Mouse (Mus musculus) brain, adult 2 months (tissue): ENCODE measurements around the gene Ccnl1.
A peak's percentile ranks its signal among the peaks of the same experiment; 100 is the strongest.

ENCODE experiments used
- DNase-seq: peaks from one replicate; pipeline ENCODE4 v3.0.0; 2011; ENCODE audit warnings: low read depth, low spot score

The Ccnl1 gene

DNA sequence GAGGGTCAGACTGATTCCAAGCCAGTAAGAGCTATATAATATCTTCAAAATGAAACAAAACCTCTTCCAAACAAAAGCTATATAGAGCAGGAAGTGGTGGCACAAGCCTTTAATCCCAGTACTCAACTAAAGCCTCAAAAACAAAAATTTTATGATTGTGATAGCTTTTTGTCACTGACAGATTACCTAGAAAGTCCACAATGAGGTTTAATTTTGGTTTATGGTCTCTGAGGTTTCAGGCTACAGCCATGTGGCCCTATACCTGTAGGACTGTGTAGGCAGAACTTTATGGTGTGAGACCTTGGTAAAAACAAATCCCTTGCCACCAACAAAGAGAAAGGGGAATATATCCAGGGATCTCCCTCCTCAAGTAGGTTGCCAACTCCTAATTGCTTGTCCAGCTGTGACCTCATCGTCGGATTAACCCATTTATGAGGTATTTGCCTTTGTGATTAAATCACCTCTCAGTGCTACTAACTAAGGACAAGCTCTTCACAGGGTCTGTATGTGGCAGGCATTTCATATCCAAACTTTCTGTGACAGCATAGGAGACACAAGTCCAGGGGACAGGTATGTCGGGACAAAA is 1.5 kb upstream of the Ccnl1 start:
- no peak for DNase-seq

DNA sequence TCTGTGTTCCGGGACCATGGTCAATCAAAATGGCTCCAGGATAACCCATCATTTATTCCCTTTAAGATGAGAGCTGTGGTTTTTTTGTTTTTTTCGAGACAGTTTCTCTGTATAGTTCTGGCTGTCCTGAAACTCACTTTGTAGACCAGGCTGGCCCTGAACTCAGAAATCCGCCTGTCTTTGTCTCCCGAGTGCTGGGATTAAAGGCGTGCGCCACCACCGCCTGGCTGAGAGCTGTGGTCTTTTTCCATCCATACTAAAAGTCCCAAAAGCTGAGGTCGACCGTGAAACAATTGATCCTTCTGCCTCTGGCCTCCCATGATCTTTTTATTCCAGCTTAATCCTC is 764 bp upstream of the Ccnl1 start:
- peak; percentile 8 for DNase-seq

DNA sequence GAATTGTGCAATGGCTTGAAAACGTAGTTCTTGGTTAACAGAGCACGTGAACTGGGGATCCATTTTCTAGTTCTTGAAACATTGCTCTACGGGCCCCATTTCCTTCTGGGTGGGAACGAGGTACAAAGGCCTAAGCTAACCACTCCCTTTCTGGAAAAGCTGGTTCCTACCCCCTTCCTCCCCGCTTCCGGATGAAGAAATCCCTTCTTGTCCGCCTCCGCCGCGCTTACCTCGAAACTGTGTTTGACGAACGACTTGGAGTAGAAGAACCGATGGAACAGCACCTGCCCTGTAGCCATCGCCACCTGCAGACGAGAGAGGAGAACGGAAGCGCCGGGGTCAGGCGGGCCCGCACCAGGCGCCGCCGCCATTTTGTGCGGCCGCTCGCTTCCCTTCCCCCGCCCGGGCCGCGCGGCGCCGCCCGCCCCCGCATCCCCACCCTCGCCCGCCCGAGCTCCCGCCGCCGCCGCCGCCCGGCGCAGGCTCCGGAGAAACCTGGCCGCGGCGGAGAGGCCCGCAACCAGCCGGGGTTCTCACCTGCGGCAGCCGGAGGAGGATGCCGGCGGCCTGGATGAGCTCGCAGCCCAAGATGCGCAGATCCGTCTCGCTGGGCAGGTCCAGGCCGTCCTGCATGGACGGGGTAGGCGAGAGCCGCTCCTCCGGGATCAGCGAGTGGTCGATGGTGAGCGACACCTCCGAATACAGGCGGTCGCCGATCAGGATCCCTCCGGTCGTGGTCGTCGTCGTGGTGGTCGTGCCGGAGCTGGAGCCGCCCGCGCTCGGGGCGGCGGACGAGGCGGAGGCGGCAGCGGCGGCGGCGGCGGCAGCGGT is 563 bp downstream of the Ccnl1 start:
- peak; percentile 84 for DNase-seq

DNA sequence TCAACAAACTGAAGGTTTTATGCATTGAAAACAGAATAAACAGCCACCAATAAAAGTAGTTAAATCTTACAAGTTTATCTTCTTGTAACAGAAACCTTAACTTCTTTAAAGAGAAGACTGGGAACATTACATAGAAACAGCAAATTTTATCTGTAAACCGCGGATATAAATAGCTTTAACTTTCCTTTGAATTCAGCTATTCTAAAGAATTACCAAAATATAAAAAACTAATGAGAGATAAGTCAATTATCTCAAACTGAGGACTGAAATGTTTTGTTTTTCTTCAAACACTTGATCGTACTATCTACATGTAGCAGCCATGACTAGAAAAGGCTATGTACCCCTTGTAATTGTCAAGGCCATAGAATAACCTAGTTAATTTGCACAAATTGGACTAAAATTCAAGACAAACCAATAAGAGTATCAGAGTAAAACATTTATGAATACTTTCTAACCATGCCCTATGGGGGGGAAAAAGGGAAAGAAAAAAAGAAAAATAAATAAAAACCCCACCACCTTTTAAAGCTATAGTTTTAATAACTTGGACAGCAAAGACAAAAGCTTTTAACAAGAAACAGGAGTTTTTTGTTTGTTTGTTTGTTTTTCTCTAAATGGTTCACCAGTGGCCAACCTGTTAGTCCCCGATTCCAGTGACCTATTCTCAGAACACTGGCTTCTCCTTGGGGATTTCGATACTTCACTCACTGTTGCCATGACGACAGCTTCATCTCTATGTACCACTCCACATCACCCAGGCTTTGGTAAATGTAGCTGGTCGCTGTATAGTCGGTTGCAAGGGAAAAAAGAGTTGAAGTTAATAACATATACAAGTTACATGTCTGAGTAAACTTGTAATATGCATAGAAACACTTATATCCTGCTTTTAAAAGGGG is 3.3 kb downstream of the Ccnl1 start:
- DNase-seq, result peak; percentile 41

DNA sequence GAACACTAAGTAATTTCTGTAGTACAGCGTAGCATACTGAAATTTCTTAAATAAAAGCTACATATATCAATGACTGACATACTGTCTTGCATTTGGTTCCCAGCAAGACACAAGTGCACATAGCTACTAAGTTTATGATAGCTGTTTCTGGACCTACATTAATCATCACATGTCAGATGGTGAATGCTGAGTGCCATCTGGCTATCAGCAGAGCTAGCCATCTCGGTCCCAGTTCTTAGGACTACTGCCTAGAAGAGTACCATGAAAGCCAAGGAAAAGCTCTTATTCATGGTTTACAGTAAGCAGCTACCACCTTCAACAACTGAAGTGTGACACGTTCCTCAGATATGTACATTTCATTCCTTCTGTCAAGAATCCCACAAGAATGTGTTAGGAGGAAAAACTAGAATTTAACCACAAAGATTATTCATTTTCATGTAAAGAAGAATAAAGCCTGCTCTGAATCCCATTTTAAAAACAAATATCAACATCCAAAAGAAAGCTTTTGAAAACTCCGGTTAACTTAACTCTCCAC is 7.2 kb downstream of the Ccnl1 start:
- peak; percentile 91 for DNase-seq

DNA sequence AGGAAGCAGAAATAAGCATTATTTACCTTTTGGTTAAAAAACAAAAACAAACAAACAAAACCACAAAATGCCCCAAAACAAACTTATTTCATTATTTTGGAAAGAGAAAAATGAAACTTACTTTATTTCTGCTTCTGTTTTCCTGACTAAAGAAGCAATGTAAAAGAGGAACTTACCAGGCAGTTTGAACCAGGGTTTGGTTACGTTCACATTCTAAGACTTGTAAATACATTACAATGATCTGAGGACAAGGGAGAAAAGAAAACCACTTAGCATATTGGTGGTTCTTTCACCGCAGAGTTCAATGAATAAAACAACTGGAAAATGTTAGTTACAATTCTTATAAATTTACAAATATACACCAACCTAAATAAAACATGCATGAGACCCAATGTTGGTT is 7.7 kb downstream of the Ccnl1 start:
- DNase-seq, result no peak

DNA sequence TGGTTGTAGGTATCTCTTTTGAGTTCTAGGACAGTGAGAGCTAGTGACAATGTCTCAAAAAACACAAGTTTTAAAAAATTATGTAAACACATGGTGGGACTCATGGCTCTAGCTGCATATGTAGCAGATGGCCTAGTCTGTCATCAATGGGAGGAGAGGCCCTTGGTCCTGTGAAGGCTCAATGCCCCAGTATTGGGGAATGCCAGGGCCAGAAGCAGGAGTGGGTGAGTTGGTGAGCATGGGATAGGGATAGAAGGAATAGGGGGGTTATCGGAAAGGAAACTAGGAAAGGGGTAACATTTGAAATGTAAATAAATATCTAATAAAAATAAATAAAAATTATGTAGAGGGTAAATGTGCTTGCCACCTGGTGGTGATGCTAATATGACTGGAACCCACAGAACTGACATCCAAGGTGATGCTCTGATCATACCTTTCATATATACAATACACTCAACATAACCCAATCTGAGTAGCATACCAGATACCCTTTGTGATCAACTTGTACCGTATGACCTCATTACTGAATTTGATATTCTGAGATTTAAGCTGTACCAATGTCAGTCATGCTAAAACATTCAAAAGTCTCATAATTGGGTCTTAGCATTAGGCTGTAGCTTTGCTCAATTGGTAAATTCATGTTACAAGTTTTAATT is 12.6 kb downstream of the Ccnl1 start:
- DNase-seq, result no peak

DNA sequence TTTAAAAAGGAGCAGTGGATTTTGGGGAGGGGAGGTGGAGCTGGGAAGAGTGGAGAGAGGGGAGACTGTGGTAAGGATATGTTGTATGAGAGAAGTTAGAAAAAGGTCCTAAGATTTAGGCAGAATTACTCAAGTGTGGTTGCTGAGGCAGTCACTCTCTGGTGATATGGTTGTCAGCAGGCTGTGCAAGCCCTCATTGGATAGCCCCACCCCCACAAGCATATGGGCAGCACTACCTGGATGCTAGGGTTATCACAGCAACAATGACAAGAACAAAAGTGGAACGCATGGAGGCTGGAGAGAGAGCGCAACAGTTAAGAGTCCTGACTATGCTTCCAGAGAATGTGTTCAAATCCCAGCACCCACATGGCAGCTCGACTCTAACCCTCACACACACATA is 13.3 kb downstream of the Ccnl1 start:
- DNase-seq, result no peak

DNA sequence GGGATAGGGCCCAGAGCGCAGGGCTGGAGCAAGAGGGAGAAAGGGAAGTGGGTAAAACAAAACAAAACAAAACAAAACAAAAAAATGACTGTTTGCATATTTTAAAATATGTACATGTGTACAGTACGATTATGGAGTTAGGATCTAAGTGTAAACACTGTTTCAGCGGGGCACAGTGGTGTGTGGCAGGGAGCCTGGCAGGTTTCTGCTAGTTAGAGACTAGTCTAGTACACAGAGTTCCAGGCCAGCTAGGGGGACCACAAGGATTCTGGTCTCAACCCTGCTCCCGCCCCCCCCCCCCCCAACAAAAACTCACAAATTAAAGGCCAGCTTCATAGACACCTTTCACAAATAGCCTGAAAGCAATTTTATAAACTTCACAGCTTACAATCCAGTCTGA is 14.6 kb downstream of the Ccnl1 start:
- DNase-seq, result no peak

DNA sequence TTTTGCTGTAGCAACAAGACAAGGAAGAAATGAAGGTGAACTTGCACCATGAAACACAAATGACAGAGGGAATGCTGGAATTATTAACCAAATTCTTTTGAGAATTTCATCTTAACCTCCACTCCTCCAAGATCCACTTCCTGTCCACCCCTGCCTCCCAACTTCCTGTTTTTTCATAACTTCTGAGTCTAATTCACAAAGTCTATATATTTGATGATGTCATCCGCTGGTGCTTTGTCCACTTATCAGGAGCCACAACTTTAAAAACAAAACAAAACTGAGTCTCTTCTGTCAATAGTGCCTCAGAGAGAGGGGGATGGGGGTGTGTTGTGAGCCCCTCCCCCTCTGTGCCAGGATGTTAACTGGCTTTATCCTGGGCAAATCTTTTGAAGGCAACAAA is 17.0 kb downstream of the Ccnl1 start:
- no peak for DNase-seq

DNA sequence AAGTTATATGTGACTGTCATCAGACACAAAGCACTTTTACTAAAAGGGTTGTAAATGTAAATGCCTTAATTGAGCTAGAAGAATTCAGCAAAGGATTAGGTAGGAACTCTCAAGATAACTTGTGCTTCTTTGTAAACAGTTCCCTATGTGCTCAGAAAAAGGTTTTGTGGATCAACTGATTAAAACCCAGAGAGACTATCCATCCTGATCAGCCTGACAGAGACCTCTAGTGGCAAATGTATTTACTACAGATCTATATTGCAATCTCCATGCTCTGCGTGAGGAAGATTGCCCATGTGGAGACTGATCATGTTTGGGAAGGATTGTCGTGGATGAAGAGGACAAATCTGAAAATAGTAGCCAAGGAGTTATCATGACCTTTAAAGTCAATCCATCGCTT is 19.8 kb downstream of the Ccnl1 start:
- peak; percentile 67 for DNase-seq

DNA sequence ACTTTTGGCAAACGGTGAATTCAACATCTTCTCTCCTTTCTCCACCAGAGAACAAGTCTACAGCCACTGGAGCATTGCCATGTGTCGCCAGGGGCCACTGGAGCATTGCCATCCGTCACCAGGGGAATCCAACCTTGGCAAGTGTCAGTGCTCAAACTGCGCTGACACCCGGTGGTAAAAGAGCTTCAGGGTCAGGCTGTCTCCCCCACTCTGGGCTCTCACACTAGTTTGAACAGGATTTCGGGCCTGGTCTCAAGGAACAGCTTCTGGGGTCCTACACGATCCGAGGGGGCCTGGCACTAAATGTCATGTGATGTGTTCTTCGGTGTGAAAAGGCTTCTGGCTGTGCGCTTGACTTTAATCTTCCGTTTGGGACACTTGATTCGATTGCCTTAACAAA is 21.7 kb downstream of the Ccnl1 start:
- no peak for DNase-seq

DNA sequence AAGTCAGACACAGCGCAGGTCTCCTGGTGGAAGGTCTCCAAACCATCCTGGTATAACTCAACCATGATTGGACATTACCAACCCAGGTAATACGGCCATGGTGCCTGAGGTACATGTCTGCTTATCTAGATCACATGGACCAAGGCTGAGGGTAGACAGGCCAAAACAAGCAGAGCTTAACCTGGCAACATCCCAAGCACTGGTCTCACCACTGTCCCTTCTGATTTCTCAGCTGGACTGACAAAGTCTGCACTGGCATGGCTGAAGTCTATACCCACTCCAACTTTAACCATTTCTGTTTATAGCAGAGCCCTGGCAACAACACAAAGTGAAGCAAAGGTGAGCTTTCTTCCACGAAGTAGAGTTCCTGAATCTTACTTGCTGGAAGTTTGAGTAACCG is 22.9 kb downstream of the Ccnl1 start:
- no peak for DNase-seq

DNA sequence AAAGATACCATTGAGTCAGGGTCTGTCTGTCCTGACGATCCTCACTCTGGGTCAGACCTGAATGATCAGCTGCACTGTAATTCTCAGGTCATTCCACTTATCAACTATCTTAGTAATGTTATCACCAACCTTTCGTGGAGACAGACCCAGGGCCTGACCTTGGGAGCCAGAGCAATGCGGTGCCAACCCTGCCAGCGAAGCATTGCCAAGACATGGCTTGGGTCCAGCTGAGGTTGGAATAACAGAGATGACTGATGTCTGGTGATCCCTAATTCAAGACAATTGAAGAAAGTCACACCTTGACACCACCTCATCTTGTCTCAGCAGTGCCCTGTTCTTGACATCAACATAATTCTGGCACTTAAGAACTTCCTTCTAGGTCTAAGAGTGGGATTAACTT is 24.3 kb downstream of the Ccnl1 start:
- no peak for DNase-seq

DNA sequence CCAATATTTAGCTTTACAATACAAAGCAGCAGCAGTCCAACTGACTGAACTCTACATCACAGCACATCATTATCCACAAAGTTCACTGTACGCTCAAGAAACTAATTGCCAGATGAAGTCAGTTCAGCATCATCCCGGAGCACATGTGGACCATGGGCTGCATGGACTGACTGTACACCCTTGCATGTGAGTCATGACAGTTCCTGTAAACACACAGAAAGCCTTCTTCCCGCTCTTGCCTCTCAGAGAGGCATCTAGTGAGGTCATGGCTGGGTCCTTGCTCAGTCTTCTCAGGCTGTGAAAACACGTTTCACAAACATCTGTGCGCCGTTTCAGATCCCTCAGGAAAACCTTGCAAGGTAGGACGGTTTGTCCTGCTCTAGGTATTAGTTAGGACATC is 26.5 kb downstream of the Ccnl1 start:
- DNase-seq, result no peak

DNA sequence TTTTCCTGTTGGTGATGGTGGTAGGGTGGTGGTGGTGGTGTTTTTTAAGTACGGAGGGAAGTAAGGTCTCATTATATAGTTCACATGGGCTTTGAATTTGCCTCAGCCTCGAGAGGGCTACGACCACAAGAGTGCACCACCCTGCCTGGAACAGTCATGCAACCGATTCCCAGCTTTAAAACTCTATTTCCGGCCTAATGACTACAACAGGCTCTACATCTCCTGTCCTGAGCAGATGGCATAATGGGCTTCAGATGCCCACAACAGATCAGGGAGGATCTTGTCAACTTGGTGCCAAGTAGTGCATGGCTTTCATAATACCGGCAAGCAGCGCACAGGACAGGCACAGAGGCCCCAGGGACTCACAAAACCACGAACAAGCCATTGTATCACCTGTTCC is 27.4 kb downstream of the Ccnl1 start:
- DNase-seq, result peak; percentile 64

DNA sequence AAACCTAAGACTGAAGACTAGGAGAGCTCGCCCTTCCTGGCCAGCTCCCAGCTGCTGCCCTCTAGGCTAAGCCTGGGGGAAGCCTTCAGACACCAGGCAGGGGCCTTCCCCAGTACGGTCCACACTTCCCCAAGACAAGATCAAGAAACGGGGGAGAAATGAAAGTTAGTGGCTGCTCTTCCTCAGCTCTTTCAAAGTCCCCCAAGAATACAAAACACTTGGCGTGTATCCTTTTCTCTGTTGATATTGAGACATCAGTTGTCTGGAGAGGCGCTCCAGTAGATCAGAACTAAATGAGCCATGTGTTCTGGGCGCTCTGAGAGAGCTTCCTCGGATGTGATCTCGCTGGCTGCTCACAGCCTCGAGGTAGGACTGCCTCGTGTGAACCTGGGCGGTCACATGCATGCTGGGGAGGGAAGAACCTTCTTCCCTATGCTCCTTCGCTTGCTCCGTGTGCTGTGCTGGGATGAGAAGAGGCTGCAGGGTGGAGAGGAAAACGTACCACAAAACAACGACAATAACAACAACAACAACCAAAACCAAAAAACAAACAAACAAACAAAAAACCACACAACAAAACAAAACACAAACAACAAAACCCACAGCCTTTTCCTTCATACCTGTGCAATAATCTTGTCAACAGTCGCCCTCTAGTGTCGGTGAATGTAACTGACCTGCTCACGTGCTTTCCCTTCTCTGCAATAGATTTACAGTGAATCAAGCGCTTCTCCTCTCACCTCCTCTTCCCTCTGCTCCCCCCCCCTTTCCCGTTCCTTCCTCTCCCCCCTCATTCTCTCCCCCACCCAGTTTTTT is 28.0 kb downstream of the Ccnl1 start:
- peak; percentile 89 for DNase-seq

DNA sequence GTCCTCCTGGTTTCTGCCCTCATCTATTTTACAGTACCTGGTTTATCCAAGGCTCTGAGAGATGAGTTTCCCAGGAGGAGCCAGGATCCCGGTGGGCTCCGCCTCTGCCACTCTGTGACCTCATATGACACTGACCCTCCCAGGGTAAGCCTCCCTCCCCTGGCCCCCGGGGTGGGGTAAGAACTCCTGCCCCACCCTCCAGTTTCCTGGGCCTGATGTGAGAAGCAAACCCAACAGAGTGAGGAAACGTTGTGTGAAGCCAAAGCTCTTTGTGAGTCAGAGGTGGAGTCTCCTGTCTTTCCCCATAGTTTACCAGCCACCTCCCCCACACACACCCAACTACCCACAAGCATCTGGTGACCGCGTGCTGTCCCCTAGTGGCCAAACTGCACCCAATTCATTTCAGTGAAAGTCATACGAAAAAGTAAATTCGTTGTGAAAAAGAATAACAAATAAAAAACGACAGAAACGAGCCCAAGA is 28.7 kb downstream of the Ccnl1 start:
- peak; percentile 88 for DNase-seq

DNA sequence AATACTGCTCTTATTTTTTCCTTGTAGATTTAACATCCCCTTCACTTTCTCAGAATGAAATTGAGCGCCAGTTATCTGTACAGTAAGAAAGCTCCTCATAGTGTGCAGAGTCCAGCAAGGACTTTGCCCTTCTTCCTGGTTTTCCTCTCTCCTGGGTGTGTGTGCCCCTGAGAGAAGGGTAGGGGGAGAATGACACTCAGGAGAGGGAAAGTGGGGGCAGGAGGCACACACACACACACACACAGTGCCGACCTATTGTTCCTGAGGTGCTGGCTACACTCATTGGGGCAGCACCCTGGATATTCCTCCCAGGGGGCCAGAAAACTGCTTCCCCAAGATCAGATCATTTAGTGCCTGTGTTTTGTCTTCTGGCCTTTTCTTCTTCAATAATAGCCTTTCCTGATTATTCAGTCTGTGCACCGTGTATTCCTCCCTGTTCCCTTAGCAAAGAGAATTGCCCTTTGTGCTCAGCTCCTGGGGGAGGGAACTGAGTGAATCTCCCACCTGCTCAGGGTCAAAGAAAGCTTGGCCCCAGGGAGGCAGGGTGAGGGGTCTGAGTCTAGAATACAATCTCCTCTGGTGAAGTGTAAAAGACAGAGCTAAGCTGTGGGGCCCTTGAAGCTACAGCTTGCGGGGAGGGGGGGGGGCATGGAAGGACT is 29.3 kb downstream of the Ccnl1 start:
- no peak for DNase-seq

DNA sequence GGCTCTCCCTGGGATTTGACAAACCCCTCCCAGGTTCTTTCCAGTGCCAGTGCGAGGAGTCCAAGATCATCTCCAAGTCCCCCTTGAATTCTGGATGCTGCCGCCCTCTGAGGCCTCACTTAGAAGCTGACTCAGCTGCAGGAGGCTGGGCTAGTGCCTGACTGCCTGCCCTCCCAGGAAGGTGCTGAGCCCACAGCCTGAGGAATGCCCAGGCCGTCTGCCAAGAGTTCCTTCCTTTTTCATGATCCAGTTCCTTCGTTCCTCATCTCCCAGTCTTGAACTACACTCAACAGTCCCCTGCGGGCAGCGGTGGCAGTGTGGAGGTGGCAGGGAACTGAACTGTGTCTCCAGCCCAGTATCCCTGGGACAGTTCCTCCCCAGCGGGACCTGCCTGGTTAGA is 30.4 kb downstream of the Ccnl1 start:
- peak; percentile 61 for DNase-seq
